Mouse (Mus musculus) cortical plate, adult 2 months (tissue): ENCODE data around the gene Tars2.

Experiments used
- CTCF ChIP-seq: fragments of 200-500 bp; IDR thresholded peaks from 2 replicates; pipeline ENCODE4 v1.5.1; 2011; ENCODE audit warnings: mild to moderate bottlenecking, control low read depth, low read length; ENCODE audit not compliant: insufficient read depth; ENCODE audit errors: extremely low read depth
- POLR2A ChIP-seq: fragments of 200-500 bp; IDR thresholded peaks from 2 replicates; pipeline ENCODE4 v1.6.1; 2011; ENCODE audit warnings: mild to moderate bottlenecking, low read length, control low read depth; ENCODE audit not compliant: insufficient read depth; ENCODE audit errors: extremely low read depth

GRCm38 (mm10) chr3:95692677-95693076 lies 67.3 kb downstream of the Tars2 start:
- TF ChIP-seq CTCF, result no peak
- no peak for TF ChIP-seq POLR2A
